Mouse (Mus musculus) CH12.LX (cell line): Measurements from ENCODE around the gene Itga9. TPM values are rescaled to one million over a fixed set of nuclear protein-coding genes. Genes with fewer than 3 reads are reported as not detected.

Experiments
- DNase-seq: peaks from one replicate; pipeline ENCODE4 v3.0.0-alpha.2; 2013; ENCODE audit errors: extremely low read depth
- H3K27ac ChIP-seq: 2 replicates; pipeline ENCODE4 v1.5.1; 2012; ENCODE audit warnings: low read depth, mild to moderate bottlenecking, control low read depth, moderate library complexity; ENCODE audit not compliant: insufficient read depth
- H3K27me3 ChIP-seq: replicated peaks from 2 replicates; pipeline ENCODE3; 2012; ENCODE audit warnings: inconsistent platforms
- H3K36me3 ChIP-seq, 2 experiments: replicated peaks in 1 of 2; 2 replicates each; pipeline versions ENCODE3 to v1.6.1; 2012; ENCODE audit warnings: inconsistent platforms in 1 of 2, low read length in 1 of 2, mild to moderate bottlenecking in 1 of 2, mixed read lengths in 1 of 2, moderate library complexity in 1 of 2; ENCODE audit not compliant: control insufficient read depth in 1 of 2, insufficient read depth in 1 of 2
- H3K4me1 ChIP-seq, 2 experiments: 2 replicates each; pipeline ENCODE4 v1.6.1; 2012; ENCODE audit warnings: inconsistent platforms in 1 of 2, moderate library complexity in 1 of 2; ENCODE audit not compliant: insufficient read depth in 2 of 2, control insufficient read depth in 1 of 2
- H3K4me2 ChIP-seq: 2 replicates; pipeline ENCODE4 v1.6.1; 2012; ENCODE audit warnings: low read depth, mild to moderate bottlenecking, control low read depth; ENCODE audit not compliant: poor library complexity, insufficient read depth, severe bottlenecking
- H3K4me3 ChIP-seq, 3 experiments: fragments of 150-350 bp in 1 of 3; sonication (generic) in 1 of 3; replicated peaks in 1 of 3; 2 replicates each; pipeline versions ENCODE3 to v1.5.1; 2011 to 2012; ENCODE audit warnings: low read depth in 2 of 3, low read length in 2 of 3, mild to moderate bottlenecking in 2 of 3, moderate library complexity in 2 of 3, control low read depth in 1 of 3, improper control_type of control experiment in 1 of 3, inconsistent platforms in 1 of 3, mixed read lengths in 1 of 3; ENCODE audit not compliant: poor library complexity in 1 of 3
- H3K79me2 ChIP-seq: replicated peaks from 2 replicates; pipeline ENCODE4 v1.6.1; 2012; ENCODE audit warnings: mild to moderate bottlenecking, moderate library complexity; ENCODE audit not compliant: control insufficient read depth, poor library complexity, insufficient read depth, severe bottlenecking; ENCODE audit errors: extremely low read depth
- H3K9ac ChIP-seq: 2 replicates; pipeline ENCODE4 v1.6.1; 2012; ENCODE audit warnings: low read depth, mild to moderate bottlenecking, control low read depth, moderate library complexity; ENCODE audit not compliant: insufficient read depth
- H3K9me3 ChIP-seq: replicated peaks from 2 replicates; pipeline ENCODE3; 2012; ENCODE audit warnings: low read length, inconsistent platforms, mixed read lengths
- CHD1 ChIP-seq: IDR thresholded peaks from 2 replicates; pipeline ENCODE4 v1.6.1; 2012; ENCODE audit warnings: low read depth, low read length, improper control_type of control experiment, inconsistent platforms
- CHD2 ChIP-seq: IDR thresholded peaks from 2 replicates; pipeline ENCODE4 v1.6.1; 2011; ENCODE audit warnings: low read length, improper control_type of control experiment
- CTCF ChIP-seq, 2 experiments: IDR thresholded peaks in 1 of 2; conservative IDR thresholded peaks in 1 of 2; 2 replicates each; pipeline ENCODE4 v1.5.1; 2011 to 2012; ENCODE audit warnings: low read depth in 2 of 2, low read length in 2 of 2, improper control_type of control experiment in 1 of 2, inconsistent platforms in 1 of 2, mild to moderate bottlenecking in 1 of 2, moderate library complexity in 1 of 2
- E2F4 ChIP-seq: IDR thresholded peaks from 2 replicates; pipeline ENCODE4 v1.6.1; 2011; ENCODE audit warnings: low read depth, low read length, improper control_type of control experiment; ENCODE audit not compliant: insufficient replicate concordance
- ELF1 ChIP-seq: IDR thresholded peaks from 2 replicates; pipeline ENCODE4 v1.6.1; 2014; ENCODE audit warnings: low read depth, mild to moderate bottlenecking, inconsistent platforms, low read length, improper control_type of control experiment
- EP300 ChIP-seq: IDR thresholded peaks from 2 replicates; pipeline ENCODE4 v1.6.1; 2011; ENCODE audit warnings: low read length, improper control_type of control experiment
- ETS1 ChIP-seq: conservative IDR thresholded peaks from 2 replicates; pipeline ENCODE4 v1.6.1; 2012; ENCODE audit warnings: low read depth, mild to moderate bottlenecking, inconsistent platforms, low read length, improper control_type of control experiment, moderate library complexity
- GABPA ChIP-seq: IDR thresholded peaks from 2 replicates; pipeline ENCODE4 v1.6.1; 2012; ENCODE audit warnings: low read depth, low read length, improper control_type of control experiment, inconsistent platforms; ENCODE audit not compliant: insufficient replicate concordance
- HCFC1 ChIP-seq: IDR thresholded peaks from 2 replicates; pipeline ENCODE4 v1.6.1; 2012; ENCODE audit warnings: low read depth, mild to moderate bottlenecking, inconsistent platforms, low read length, improper control_type of control experiment
- IRF4 ChIP-seq: IDR thresholded peaks from 2 replicates; pipeline ENCODE4 v1.6.1; 2014; ENCODE audit warnings: low read depth, mild to moderate bottlenecking, inconsistent platforms, low read length, improper control_type of control experiment
- JUND ChIP-seq: conservative IDR thresholded peaks from 2 replicates; pipeline ENCODE4 v1.6.1; 2011; ENCODE audit warnings: low read depth, low read length, improper control_type of control experiment
- KAT2A ChIP-seq: IDR thresholded peaks from 2 replicates; pipeline ENCODE4 v1.6.1; 2012; ENCODE audit warnings: low read length, improper control_type of control experiment, inconsistent platforms; ENCODE audit not compliant: insufficient replicate concordance
- MAFK ChIP-seq: IDR thresholded peaks from 2 replicates; pipeline ENCODE4 v1.6.1; 2011; ENCODE audit warnings: low read length, improper control_type of control experiment; ENCODE audit not compliant: insufficient replicate concordance
- MAX ChIP-seq: IDR thresholded peaks from 2 replicates; pipeline ENCODE4 v1.6.1; 2011; ENCODE audit warnings: low read length, improper control_type of control experiment
- MAZ ChIP-seq: IDR thresholded peaks from 2 replicates; pipeline ENCODE4 v1.6.1; 2012; ENCODE audit warnings: low read depth, mild to moderate bottlenecking, inconsistent platforms, low read length, improper control_type of control experiment, moderate library complexity
- MXI1 ChIP-seq: IDR thresholded peaks from 2 replicates; pipeline ENCODE4 v1.6.1; 2011; ENCODE audit warnings: mild to moderate bottlenecking, low read depth, low read length, improper control_type of control experiment
- NELFE ChIP-seq: IDR thresholded peaks from 2 replicates; pipeline ENCODE4 v1.6.1; 2011; ENCODE audit warnings: low read depth, low read length, improper control_type of control experiment
- PAX5 ChIP-seq: IDR thresholded peaks from 2 replicates; pipeline ENCODE4 v1.6.1; 2012; ENCODE audit warnings: low read length, inconsistent platforms, mixed read lengths
- POLR2A ChIP-seq: IDR thresholded peaks from 2 replicates; pipeline ENCODE4 v1.6.1; 2011; ENCODE audit warnings: low read depth, mild to moderate bottlenecking, improper control_type of control experiment, low read length
- RCOR1 ChIP-seq: conservative IDR thresholded peaks from 2 replicates; pipeline ENCODE4 v1.6.1; 2012; ENCODE audit warnings: low read depth, mild to moderate bottlenecking, inconsistent platforms, low read length, improper control_type of control experiment
- SIN3A ChIP-seq: IDR thresholded peaks from 2 replicates; pipeline ENCODE4 v1.6.1; 2012; ENCODE audit warnings: low read length, improper control_type of control experiment, inconsistent platforms
- TBP ChIP-seq: conservative IDR thresholded peaks from 2 replicates; pipeline ENCODE4 v1.6.1; 2011; ENCODE audit warnings: low read depth, low read length, improper control_type of control experiment
- TCF12 ChIP-seq: IDR thresholded peaks from 2 replicates; pipeline ENCODE4 v1.6.1; 2014; ENCODE audit warnings: low read depth, mild to moderate bottlenecking, inconsistent platforms, low read length, improper control_type of control experiment
- UBTF ChIP-seq: IDR thresholded peaks from 2 replicates; pipeline ENCODE4 v1.6.1; 2012; ENCODE audit warnings: low read depth, mild to moderate bottlenecking, inconsistent platforms, low read length, improper control_type of control experiment, moderate library complexity
- USF1 ChIP-seq: IDR thresholded peaks from 2 replicates; pipeline ENCODE4 v1.6.1; 2014; ENCODE audit warnings: low read depth, mild to moderate bottlenecking, inconsistent platforms, low read length, improper control_type of control experiment
- USF2 ChIP-seq: conservative IDR thresholded peaks from 2 replicates; pipeline ENCODE4 v1.6.1; 2011; ENCODE audit warnings: low read depth, low read length, improper control_type of control experiment
- ZMIZ1 ChIP-seq: IDR thresholded peaks from 2 replicates; pipeline ENCODE4 v1.6.1; 2012; ENCODE audit warnings: low read depth, mild to moderate bottlenecking, inconsistent platforms, low read length, improper control_type of control experiment
- dilution Hi-C: fragments of 300-500 bp; cut with MboI; formaldehyde crosslinking; loops from 2 replicates; pipeline ENCODE4 v1.14.3; 2020; ENCODE audit warnings: low sequenced_read_pairs; ENCODE audit not compliant: extremely low pct_unique_long_range_greater_than_20kb, extremely low pct_ligation_motif_present
- in situ Hi-C: fragments of 300-500 bp; cut with MboI; formaldehyde crosslinking; loops from 3 replicates; pipeline ENCODE4 v1.14.3; 2019; ENCODE audit warnings: low sequenced_read_pairs, low pct_ligation_motif_present, low pct_unique_long_range_greater_than_20kb, mixed read lengths
- polyA plus RNA-seq: library from polyadenylated mRNA; unstranded; fragments of >175 nt; gene quantifications from 2 replicates; pipeline ENCODE4 v1.2.1, GENCODE M21; 2012; ENCODE audit warnings: low read depth; ENCODE audit not compliant: insufficient read length
- total RNA-seq, 2 experiments: library from RNA; depleted of rRNA; stranded (reverse); fragments of 300-350 nt in 1 of 2; fragments of >200 nt in 1 of 2; gene quantifications; 2 replicates each; pipeline ENCODE4 v1.2.3; 2012 to 2014

Itga9 gene
- total and polyA plus RNA-seq, 3 experiments = 0.19 TPM; not detected in 2

- H3K9me3 ChIP-seq = no peaks in the 10 kb centered on the region
- H3K79me2 ChIP-seq = no peaks in the 10 kb centered on the region
- no peak overlapping the region for H3K27ac ChIP-seq
- TF ChIP-seq MXI1 (no peak), MAFK (no peak), UBTF (no peak), CHD1 (no peak), TBP (no peak), USF2 (no peak), USF1 (no peak), ZMIZ1 (no peak), MAX (no peak), POLR2A (no peak), ELF1 (no peak), CTCF (conservative IDR thresholded peaks at IDR 0.05 in 1 of 2, IDR thresholded peaks at IDR 0.05 in 1 of 2; ENCODE audit: low read depth in 2 of 2, low read length in 2 of 2) (no peak), KAT2A (no peak)
- dilution Hi-C loops (no loop called here), in situ Hi-C loops (no loop called here)
- H3K4me1 ChIP-seq = 0 out of 4 replicates have a peak, but pooled peaks cover 0 to under 1% of the 10 kb centered on the region in 2 experiments
- no peaks in the 10 kb centered on the region for H3K27me3 ChIP-seq
- H3K4me3 ChIP-seq = no peak overlapping the region
- peaks cover 74 to 92% of the 10 kb centered on the region in 2 experiments for H3K36me3 ChIP-seq
- DNase-seq = no peak
- H3K9ac ChIP-seq = no peak overlapping the region
- H3K4me2 ChIP-seq = no peak overlapping the region
These were observed 37.2 kb upstream of the Itga9 start for GRCm38 (mm10) chr9:118569328-118569727.

- DNase-seq = no peak
- H3K79me2 ChIP-seq = no peaks in the 10 kb centered on the region
- in situ Hi-C loops = no loop called here
- TF ChIP-seq NELFE (no peak), CTCF (conservative IDR thresholded peaks at IDR 0.05 in 1 of 2, IDR thresholded peaks at IDR 0.05 in 1 of 2; ENCODE audit: low read depth in 2 of 2, low read length in 2 of 2) (peak in 1 of 2 experiments; percentile 25; a peak in 2 of 4 replicates)
- TF ChIP-seq, all 38 proteins: peak for 1
- H3K4me3 ChIP-seq = no peak overlapping the region
- H3K9me3 ChIP-seq = no peaks in the 10 kb centered on the region
- H3K9ac ChIP-seq = no peak overlapping the region
- no peaks in the 10 kb centered on the region for H3K27me3 ChIP-seq
- dilution Hi-C loops = no loop called here
- no peak overlapping the region for H3K4me2 ChIP-seq
- H3K27ac ChIP-seq = no peak overlapping the region
- H3K36me3 ChIP-seq = peaks cover 70 to 92% of the 10 kb centered on the region in 2 experiments
- H3K4me1 ChIP-seq = peaks cover 0 to 10% of the 10 kb centered on the region in 2 experiments; a peak in 1 of 4 replicates
These were observed 35.6 kb upstream of the Itga9 start for GRCm38 (mm10) chr9:118570865-118571264.

- peaks cover 67 to 91% of the 10 kb centered on the region in 2 experiments for H3K36me3 ChIP-seq
- H3K79me2 ChIP-seq = no peaks in the 10 kb centered on the region
- no peak overlapping the region for H3K4me3 ChIP-seq
- H3K9me3 ChIP-seq = no peaks in the 10 kb centered on the region
- no peaks in the 10 kb centered on the region for H3K27me3 ChIP-seq
- H3K4me2 ChIP-seq = no peak overlapping the region
- peaks cover 0 to 10% of the 10 kb centered on the region in 2 experiments; a peak in 1 of 4 replicates for H3K4me1 ChIP-seq
- H3K27ac ChIP-seq = no peak overlapping the region
- H3K9ac ChIP-seq = no peak overlapping the region
- DNase-seq = no peak
- in situ Hi-C loops = no loop called here
- dilution Hi-C loops = no loop called here
- TF ChIP-seq PAX5 (no peak), HCFC1 (no peak), CHD2 (no peak), USF2 (no peak), NELFE (no peak), ETS1 (no peak), USF1 (no peak), GABPA (no peak), MXI1 (no peak), RCOR1 (no peak), IRF4 (no peak), JUND (no peak), CTCF (conservative IDR thresholded peaks at IDR 0.05 in 1 of 2, IDR thresholded peaks at IDR 0.05 in 1 of 2; ENCODE audit: low read depth in 2 of 2, low read length in 2 of 2) (no peak), TCF12 (no peak), SIN3A (no peak), MAZ (no peak), EP300 (no peak), E2F4 (no peak)
These were observed 34.8 kb upstream of the Itga9 start for GRCm38 (mm10) chr9:118571701-118572100.
